Mouse (Mus musculus) lung, embryonic 14.5 days (tissue): Measurements from ENCODE around the gene Acy3. TPM values are rescaled to one million over a fixed set of nuclear protein-coding genes. Genes with fewer than 3 reads are reported as not detected.
"Not testable (repeated sequence)": the region's sequence is repeated elsewhere in the genome, so short reads cannot be mapped to it uniquely, and the experiment has no call there.

Source experiments
- ATAC-seq: fragments of 200-750 bp; cut with Nextera tagmentation; 2 replicates; pipeline ENCODE4 v1.8.0; 2017; ENCODE audit warnings: mild to moderate bottlenecking, moderate TSS enrichment, moderate library complexity; ENCODE audit not compliant: insufficient read depth
- DNase-seq: peaks from one replicate; pipeline ENCODE4 v3.0.0-alpha.2; 2015
- H3K27ac ChIP-seq: fragments of 300-500 bp; sonication (generic); 2 replicates; pipeline ENCODE4 v1.5.1; 2014; ENCODE audit warnings: low read depth, mild to moderate bottlenecking, moderate library complexity
- H3K27me3 ChIP-seq: fragments of 300-500 bp; sonication (generic); 2 replicates; pipeline ENCODE4 v1.6.1; 2014; ENCODE audit warnings: low read length, control low read depth; ENCODE audit not compliant: insufficient read depth
- H3K36me3 ChIP-seq: fragments of 300-500 bp; sonication (generic); 2 replicates; pipeline ENCODE4 v1.6.1; 2014; ENCODE audit warnings: control low read depth; ENCODE audit not compliant: insufficient read depth
- H3K4me1 ChIP-seq: fragments of 300-500 bp; sonication (generic); 2 replicates; pipeline ENCODE4 v1.6.1; 2014; ENCODE audit warnings: antibody characterized with exemption, control low read depth; ENCODE audit not compliant: insufficient read depth
- H3K4me2 ChIP-seq: fragments of 300-500 bp; sonication (generic); 2 replicates; pipeline ENCODE4 v1.6.1; 2014; ENCODE audit warnings: mild to moderate bottlenecking
- H3K4me3 ChIP-seq: fragments of 300-500 bp; sonication (generic); 2 replicates; pipeline ENCODE4 v1.5.1; 2014; ENCODE audit warnings: low read depth, low read length
- H3K9ac ChIP-seq: fragments of 300-500 bp; sonication (generic); 2 replicates; pipeline ENCODE4 v1.6.1; 2014
- H3K9me3 ChIP-seq: fragments of 300-500 bp; sonication (generic); 2 replicates; pipeline ENCODE4 v1.6.1; 2016; ENCODE audit warnings: low read depth, low read length, control low read depth
- CTCF ChIP-seq: IDR thresholded peaks from 2 replicates; pipeline ENCODE4 v1.5.1; 2016; ENCODE audit warnings: antibody characterized with exemption, low read depth
- WGBS: fragments of 180-500 bp; shearing (Covaris S2); extraction: QIAGEN DNeasy Blood & Tissue Kit; methylation state at CpG from one replicate; pipeline ENCODE4 v1.1.7; 2014; 5-methylcytosine and 5-hydroxymethylcytosine counted together
- polyA plus RNA-seq: library from polyadenylated mRNA; unstranded; fragments of >200 nt; fragmentation: Nextera tagmentation; extraction: Ambion mirVana; gene quantifications from 2 replicates; pipeline ENCODE4 v1.2.1, GENCODE M21; 2014

Gene Acy3
- polyA plus RNA-seq, 1 experiment from 2014 or later = 7.2 TPM

DNA sequence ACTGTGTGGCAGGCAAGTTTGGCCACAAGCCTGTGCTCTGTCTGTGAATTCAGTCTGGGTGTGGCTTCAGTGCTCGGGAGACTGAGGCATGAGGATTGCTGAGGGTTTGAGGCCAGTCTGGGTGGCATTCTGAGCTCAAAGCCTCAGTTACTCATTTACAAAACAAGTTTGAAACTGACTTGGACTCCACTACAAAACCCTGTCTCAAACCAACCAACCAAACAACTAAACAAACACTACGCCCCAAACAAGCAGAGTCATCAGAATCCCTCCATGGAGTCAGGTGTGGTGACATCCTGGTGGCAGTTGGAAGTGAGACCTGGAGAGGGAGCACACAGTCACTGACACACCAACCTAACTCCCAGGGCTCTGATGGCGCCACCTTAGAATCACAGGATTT lies 36.0 kb upstream of the Acy3 start:
- DNase-seq (no peak), ATAC-seq (no peak)
- Histone ChIP-seq H3K4me2 (no peak overlapping the region), H3K27ac (no peak overlapping the region), H3K27me3 (no peaks in the 10 kb centered on the region), H3K36me3 (no peaks in the 10 kb centered on the region), H3K4me3 (no peak overlapping the region), H3K9me3 (no peaks in the 10 kb centered on the region), H3K9ac (no peak overlapping the region), H3K4me1 (no peaks in the 10 kb centered on the region)
- TF ChIP-seq CTCF = no peak
- WGBS = 72% methylated on average over 3 of the region's 3 CpGs

DNA sequence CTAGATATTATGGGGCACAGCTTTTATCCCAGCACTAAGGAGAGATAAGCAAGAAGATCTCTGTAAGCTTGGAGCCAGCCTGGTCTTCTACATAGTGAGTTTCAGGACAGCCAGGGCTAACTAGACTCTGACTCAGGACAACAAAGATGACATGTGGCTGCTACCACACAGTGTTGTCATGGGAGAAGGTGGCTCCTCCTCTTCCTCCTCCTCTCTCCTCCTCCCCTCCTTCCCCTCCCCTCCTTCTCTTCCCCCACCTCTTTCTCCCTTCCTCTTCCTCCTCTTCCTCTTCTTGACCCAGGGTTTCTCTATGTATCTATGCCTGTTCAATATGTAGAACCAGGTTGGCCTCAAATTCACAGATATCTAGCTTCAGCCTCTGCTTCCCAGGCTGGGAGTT lies 34.9 kb upstream of the Acy3 start:
- DNase-seq (no peak), ATAC-seq (no peak)
- Histone ChIP-seq H3K4me2 (no peak overlapping the region), H3K36me3 (no peaks in the 10 kb centered on the region), H3K9ac (no peak overlapping the region), H3K4me1 (no peaks in the 10 kb centered on the region), H3K4me3 (no peak overlapping the region), H3K27me3 (no peaks in the 10 kb centered on the region), H3K9me3 (no peaks in the 10 kb centered on the region), H3K27ac (no peak overlapping the region)
- no peak for TF ChIP-seq CTCF

DNA sequence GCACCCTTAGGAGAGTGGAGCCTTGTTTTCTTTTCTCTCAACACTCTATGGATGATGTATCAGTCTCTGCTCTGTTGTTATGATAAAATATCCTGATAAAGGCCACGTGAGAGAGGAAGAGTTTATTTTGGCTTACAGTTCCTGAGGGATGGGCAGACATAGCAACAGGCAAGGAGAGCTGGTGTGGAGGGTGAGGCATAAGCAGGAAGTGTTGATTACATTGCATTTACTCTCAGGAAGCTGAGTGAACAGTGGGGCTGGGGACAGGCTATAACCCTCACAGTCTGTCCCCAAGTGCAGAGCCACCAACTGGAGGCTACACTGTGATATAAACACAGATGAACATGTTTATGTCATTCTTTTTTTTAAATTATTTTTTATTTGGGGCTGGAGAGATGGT lies 34.3 kb upstream of the Acy3 start:
- no peaks in the 10 kb centered on the region for H3K36me3 ChIP-seq
- 19% methylated on average over 1 of the region's 1 CpGs for whole genome bisulfite sequencing
- H3K9ac ChIP-seq = no peak overlapping the region
- H3K4me2 ChIP-seq = no peak overlapping the region
- H3K9me3 ChIP-seq = no peaks in the 10 kb centered on the region
- H3K4me1 ChIP-seq = no peaks in the 10 kb centered on the region
- DNase-seq = no peak
- no peak overlapping the region for H3K27ac ChIP-seq
- TF ChIP-seq CTCF = no peak
- ATAC-seq = no peak
- H3K27me3 ChIP-seq = no peaks in the 10 kb centered on the region
- H3K4me3 ChIP-seq = no peak overlapping the region

DNA sequence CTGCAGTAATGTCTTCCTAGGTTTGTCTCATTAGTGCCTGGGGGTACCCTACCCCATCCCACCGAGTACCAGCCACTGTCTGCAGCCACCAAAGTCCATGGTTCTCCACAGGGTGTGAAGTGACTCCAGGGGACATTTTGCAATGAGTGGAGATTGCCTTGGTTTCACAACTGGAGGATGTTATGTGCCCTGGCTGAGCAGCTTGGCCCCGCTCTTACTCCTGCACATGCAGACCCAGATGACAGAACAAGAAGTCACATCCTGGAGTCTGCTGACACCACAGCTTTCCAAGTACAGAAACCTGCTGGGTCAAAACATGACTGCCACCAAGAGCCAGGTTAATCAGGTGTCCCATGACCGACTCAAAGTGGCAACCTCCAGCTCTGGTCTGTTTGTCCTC lies 31.3 kb upstream of the Acy3 start:
- no peak overlapping the region for H3K4me3 ChIP-seq
- WGBS = 64% methylated on average over 3 of the region's 3 CpGs
- H3K27me3 ChIP-seq = no peaks in the 10 kb centered on the region
- H3K9ac ChIP-seq = no peak overlapping the region
- DNase-seq (no peak), ATAC-seq (no peak)
- no peak overlapping the region for H3K27ac ChIP-seq
- no peak overlapping the region for H3K4me2 ChIP-seq
- no peaks in the 10 kb centered on the region for H3K4me1 ChIP-seq
- H3K9me3 ChIP-seq = no peaks in the 10 kb centered on the region
- no peaks in the 10 kb centered on the region for H3K36me3 ChIP-seq
- TF ChIP-seq CTCF = no peak

DNA sequence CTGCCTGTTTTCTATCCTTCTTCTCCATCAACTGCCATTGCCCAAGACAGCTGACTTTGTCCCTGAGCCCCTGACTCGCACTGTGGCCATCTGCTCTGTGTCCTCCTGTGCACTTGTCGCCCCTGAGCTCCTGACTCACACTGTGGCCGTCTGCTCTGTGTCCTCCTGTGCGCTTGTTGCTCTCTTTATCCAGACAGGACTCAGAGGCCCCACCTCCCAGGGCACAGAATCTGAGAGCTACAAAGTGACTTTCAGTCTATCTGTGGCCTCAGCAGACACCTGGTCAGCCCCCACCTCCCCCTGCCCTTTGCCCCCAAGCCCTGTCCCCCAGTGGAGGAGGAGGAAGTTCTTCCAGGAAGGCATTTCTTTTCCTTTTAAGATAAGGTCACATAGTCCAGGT lies 30.6 kb upstream of the Acy3 start:
- no peak for ATAC-seq

DNA sequence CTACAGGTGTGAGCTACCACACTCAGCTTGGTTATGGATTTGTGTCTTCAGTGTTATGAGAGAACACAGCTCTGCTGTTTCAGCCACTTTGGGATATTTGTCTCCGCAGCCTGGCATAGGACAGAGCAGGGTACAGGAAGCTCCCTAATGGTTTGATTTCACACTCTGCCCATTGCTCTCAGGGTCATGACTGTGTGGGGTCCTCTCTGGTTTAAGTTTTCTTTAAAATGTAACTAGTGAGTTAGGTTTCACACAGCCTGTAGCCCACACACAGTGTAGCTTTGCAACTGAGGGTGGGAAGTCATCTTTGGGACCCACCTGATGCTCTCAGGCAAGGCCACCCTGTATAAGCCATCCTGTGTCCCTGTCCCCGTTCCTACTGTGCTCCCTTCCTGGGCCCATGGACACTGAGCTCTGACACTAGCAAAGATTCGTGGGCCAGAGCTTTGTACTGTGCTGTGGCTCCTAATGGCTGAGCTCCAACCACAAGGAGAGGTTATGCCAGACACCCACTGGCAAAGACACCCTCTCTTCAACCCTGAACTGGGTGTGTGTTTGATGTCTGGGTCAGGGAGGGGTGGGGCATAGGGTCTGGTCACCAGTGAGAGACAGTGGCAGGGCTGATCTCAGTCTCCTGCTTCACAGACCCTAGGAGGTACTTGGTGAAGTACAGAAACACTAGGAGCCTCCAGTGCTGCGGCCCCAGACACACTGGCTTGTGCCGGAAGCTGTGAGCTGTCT lies 28.9 kb upstream of the Acy3 start:
- not testable (repeated sequence) for H3K4me3 ChIP-seq, H3K4me2 ChIP-seq, ATAC-seq, DNase-seq, H3K9ac ChIP-seq, H3K27ac ChIP-seq, H3K27me3 ChIP-seq, H3K9me3 ChIP-seq, H3K36me3 ChIP-seq, H3K4me1 ChIP-seq
- 78% methylated on average over 4 of the region's 5 CpGs for WGBS

More for the DNA sequence above, 30.6 kb upstream of the Acy3 start:
- Histone ChIP-seq H3K4me2 (no peak overlapping the region), H3K9me3 (no peaks in the 10 kb centered on the region), H3K4me1 (no peaks in the 10 kb centered on the region), H3K9ac (no peak overlapping the region), H3K4me3 (no peak overlapping the region), H3K27me3 (no peaks in the 10 kb centered on the region), H3K27ac (no peak overlapping the region), H3K36me3 (no peaks in the 10 kb centered on the region)
- TF ChIP-seq CTCF = no peak
- no peak for DNase-seq
- 40% methylated on average over 4 of the region's 4 CpGs for WGBS

DNA sequence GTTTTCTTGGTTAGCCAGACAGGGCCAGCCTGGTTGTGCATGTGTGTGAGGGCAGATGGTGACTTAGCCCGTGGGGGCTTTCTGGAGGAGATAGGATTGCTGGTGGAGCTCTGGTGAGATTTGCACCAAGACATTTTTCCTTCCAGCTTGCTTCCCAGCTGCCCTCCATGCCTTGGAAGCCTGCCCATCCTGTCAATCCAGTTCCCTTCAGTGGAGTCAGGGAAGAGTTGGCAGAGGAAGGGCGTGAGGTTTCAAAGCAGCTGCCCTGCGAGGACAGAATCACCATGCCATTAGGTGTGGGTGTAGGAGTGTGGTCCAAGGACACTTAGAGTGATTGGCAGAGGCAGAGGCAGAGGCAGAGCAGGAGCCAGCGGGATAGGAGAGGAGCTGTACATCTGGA lies 27.9 kb upstream of the Acy3 start, which contains the start of gene Aldh3b3:
Gene Aldh3b3, plus strand, starts transcription at position 176 of the 400 bp plus-strand sequence.
- no peak for ATAC-seq
- WGBS = 58% methylated on average over 4 of the region's 4 CpGs
- no peaks in the 10 kb centered on the region for H3K36me3 ChIP-seq
- DNase-seq = no peak
- H3K9ac ChIP-seq = no peak within 1 kb of the TSS
- H3K27me3 ChIP-seq = no peaks in the 10 kb centered on the region
- H3K4me3 ChIP-seq = no peak within 1 kb of the TSS
- no peaks in the 10 kb centered on the region for H3K4me1 ChIP-seq
- H3K27ac ChIP-seq = no peak within 1 kb of the TSS
- H3K9me3 ChIP-seq = no peaks in the 10 kb centered on the region
- no peak for TF ChIP-seq CTCF
- no peak within 1 kb of the TSS for H3K4me2 ChIP-seq

DNA sequence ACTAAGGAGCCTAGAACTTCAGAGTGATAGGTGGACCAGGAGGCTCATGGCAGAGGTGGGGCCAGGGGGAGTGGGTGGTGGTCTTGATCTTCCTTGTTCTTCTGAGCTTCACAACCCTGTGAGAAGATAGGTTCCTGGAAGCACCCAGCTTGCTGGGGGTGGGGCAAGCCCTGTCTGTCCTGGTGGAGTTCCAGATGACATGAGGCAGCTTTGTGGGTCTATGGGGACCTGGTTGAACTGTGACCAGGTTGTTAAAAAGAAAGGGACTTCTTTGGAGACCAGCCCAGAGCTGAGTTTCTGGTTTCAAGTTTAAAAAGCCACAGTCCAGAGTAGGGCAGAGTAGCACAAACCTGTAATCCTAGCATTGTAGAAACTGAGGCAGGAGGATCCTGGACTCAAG lies 27.3 kb upstream of the Acy3 start:
- no peak for DNase-seq
- no peak overlapping the region for H3K9ac ChIP-seq
- H3K27ac ChIP-seq = no peak overlapping the region
- no peak for ATAC-seq
- no peaks in the 10 kb centered on the region for H3K4me1 ChIP-seq
- no peak overlapping the region for H3K4me2 ChIP-seq
- H3K27me3 ChIP-seq = no peaks in the 10 kb centered on the region
- TF ChIP-seq CTCF = no peak
- no peaks in the 10 kb centered on the region for H3K9me3 ChIP-seq
- H3K4me3 ChIP-seq = no peak overlapping the region
- no peaks in the 10 kb centered on the region for H3K36me3 ChIP-seq
